Comparison of ENCODE assay signal across 8 mouse cellular contexts in genomic region chr7:107567261-107567671, GRCm38 (mm10). TPM values are rescaled to one million over a fixed set of nuclear protein-coding genes. Genes with fewer than 3 reads are reported as not detected.
A peak's percentile ranks its signal among the peaks of the same experiment; 100 is the strongest.
DNase-seq lines count a peak whose midpoint lies in the region; ATAC-seq and TF ChIP-seq lines count a peak whose summit lies in the region.

TSS of gene Olfml1 (plus strand) at chr7:107567446.

- H3K27me3 ChIP-seq in thymus, adult 2 months (ENCODE audit: control insufficient read depth, insufficient read depth, low read length): no peaks in the 10 kb centered on the region
- H3K27me3 ChIP-seq in intestine, embryonic 15.5 days (replicated peaks): no peaks in the 10 kb centered on the region

- ATAC-seq in intestine, embryonic 15.5 days: peak; percentile 86
- ATAC-seq in cerebellum, adult (ENCODE audit: insufficient number of reproducible peaks, low FRiP score, low TSS enrichment): no peak

- H3K4me2 ChIP-seq in intestine, embryonic 15.5 days (replicated peaks): peak within 1 kb of the TSS; percentile 50

- WGBS in thymus, adult 2 months: 87% methylated on average over 7 of the region's 7 CpGs
- 19% methylated on average over 7 of the region's 7 CpGs for WGBS in intestine, embryonic 15.5 days

- H3K9ac ChIP-seq in intestine, embryonic 15.5 days: peak within 1 kb of the TSS; percentile 29; the same call in 1 of the 2 replicates

- H3K36me3 ChIP-seq in thymus, adult 2 months (ENCODE audit: control insufficient read depth, insufficient read depth, low read length): no peaks in the 10 kb centered on the region
- peaks cover 6% of the 10 kb centered on the region; the same call in 1 of the 2 replicates for H3K36me3 ChIP-seq in intestine, embryonic 15.5 days

- H3K4me1 ChIP-seq in thymus, adult 2 months (replicated peaks; ENCODE audit: control insufficient read depth, insufficient read depth, low read length): no peaks in the 10 kb centered on the region
- H3K4me1 ChIP-seq in intestine, embryonic 15.5 days (replicated peaks): peaks cover 12% of the 10 kb centered on the region; the same call in 1 of the 2 replicates

- H3K4me3 ChIP-seq in thymus, adult 2 months (ENCODE audit: control insufficient read depth, insufficient read depth, low read length): no peak within 1 kb of the TSS
- H3K4me3 ChIP-seq in intestine, embryonic 15.5 days (replicated peaks): peak within 1 kb of the TSS; percentile 35
- peak within 1 kb of the TSS; percentile 33 for H3K4me3 ChIP-seq in left cerebral cortex, adult 2 months

- no peak for TF ChIP-seq POLR2A in thymus, adult 2 months (IDR thresholded peaks at IDR 0.05; ENCODE audit: control insufficient read depth, extremely low read depth, insufficient read depth, low read length, poor library complexity)

- intact Hi-C loops in gastrocnemius, postnatal 36 days (cut with DNase I): no loop called here
- intact Hi-C loops in left cerebral cortex, adult 2 months (cut with DNase I): no loop called here

- no peaks in the 10 kb centered on the region for H3K9me3 ChIP-seq in intestine, embryonic 15.5 days

- no peak for DNase-seq in thymus, adult 2 months
- no peak for DNase-seq in thymus, postnatal 4 days
- DNase-seq in gastrocnemius, postnatal 36 days: peak; percentile 22 to 39
- peak in 1 of 2 experiments; percentile 11 for DNase-seq in left cerebral cortex, adult 2 months (ENCODE audit: extremely low spot score in 1 of 2, low spot score in 2 of 2)
- DNase-seq in lung, postnatal 14 days: peak; percentile 32
- DNase-seq in urinary bladder, postnatal 4 days (ENCODE audit: low spot score in 2 of 2): peak; percentile 50 to 58

- TF ChIP-seq CTCF in thymus, adult 2 months (IDR thresholded peaks at IDR 0.05; ENCODE audit: borderline replicate concordance, control insufficient read depth, extremely low read depth, insufficient read depth, low read length, poor library complexity): no peak
- TF ChIP-seq CTCF in left cerebral cortex, adult 2 months (IDR thresholded peaks at IDR 0.05): no peak

- H3K27ac ChIP-seq in thymus, adult 2 months (ENCODE audit: control insufficient read depth, insufficient read depth, low read length): peak within 1 kb of the TSS; percentile 25; the same call in 1 of the 2 replicates
- peak within 1 kb of the TSS; percentile 83 for H3K27ac ChIP-seq in intestine, embryonic 15.5 days
- peak within 1 kb of the TSS; percentile 64 for H3K27ac ChIP-seq in left cerebral cortex, adult 2 months

RNA-seq across cellular contexts. Expression of gene Olfml1, which starts in this region (rescaled TPM):
- polyA plus RNA-seq in thymus, adult 2 months (2012; rRNA removed): 2.7 and 4.2 TPM in 2 replicates
- total RNA-seq in gastrocnemius, postnatal 36 days (2021): 1 to 10 TPM; 1.8 to 2.3 TPM
- polyA plus RNA-seq in intestine, embryonic 15.5 days (2015; fragmentation: Nextera tagmentation; extraction: Ambion mirVana): 13.1 and 15.2 TPM in 2 replicates
- 1 to 10 TPM; 8.3 to 9.2 TPM for total RNA-seq in left cerebral cortex, adult 2 months (2021)

Comparison
In these comparisons a context has a peak if more than half of its experiments do, and no peak if none do; other contexts are left out.
1. DNase-seq: peak in gastrocnemius, postnatal 36 days (2 of 2), lung, postnatal 14 days (single experiment) and urinary bladder, postnatal 4 days (2 of 2); none in thymus, adult 2 months (single experiment) and thymus, postnatal 4 days (single experiment).
2. H3K27ac ChIP-seq: peak in every context shown above with its lines; median percentile 83 in intestine, embryonic 15.5 days; 64 in left cerebral cortex, adult 2 months; 25 in thymus, adult 2 months.